Mouse (Mus musculus) adrenal gland, postnatal 25 days (tissue): ENCODE data around the gene Casp1. TPM values are rescaled to one million over a fixed set of nuclear protein-coding genes. Genes with fewer than 3 reads are reported as not detected.

Experiments
- DNase-seq: peaks from one replicate; pipeline ENCODE4 v3.0.0; 2021; ENCODE audit warnings: mixed read lengths
- long read RNA-seq: library from polyadenylated mRNA; stranded (forward); transcript quantifications from one replicate; pipeline ENCODE4 v2.0.0, GENCODE M21; 2021
- total RNA-seq: library from RNA; stranded (reverse); gene quantifications from 2 replicates; pipeline ENCODE4 v1.2.3, GENCODE M21; 2021

Casp1 gene
- total RNA-seq: 1.3 and 1.5 TPM in 2 replicates
- long read RNA-seq, partial matches to known transcripts: 0 of 1 reads
- long read RNA-seq, other reads (novel, unspliced or antisense): 0 of 1 reads

DNA sequence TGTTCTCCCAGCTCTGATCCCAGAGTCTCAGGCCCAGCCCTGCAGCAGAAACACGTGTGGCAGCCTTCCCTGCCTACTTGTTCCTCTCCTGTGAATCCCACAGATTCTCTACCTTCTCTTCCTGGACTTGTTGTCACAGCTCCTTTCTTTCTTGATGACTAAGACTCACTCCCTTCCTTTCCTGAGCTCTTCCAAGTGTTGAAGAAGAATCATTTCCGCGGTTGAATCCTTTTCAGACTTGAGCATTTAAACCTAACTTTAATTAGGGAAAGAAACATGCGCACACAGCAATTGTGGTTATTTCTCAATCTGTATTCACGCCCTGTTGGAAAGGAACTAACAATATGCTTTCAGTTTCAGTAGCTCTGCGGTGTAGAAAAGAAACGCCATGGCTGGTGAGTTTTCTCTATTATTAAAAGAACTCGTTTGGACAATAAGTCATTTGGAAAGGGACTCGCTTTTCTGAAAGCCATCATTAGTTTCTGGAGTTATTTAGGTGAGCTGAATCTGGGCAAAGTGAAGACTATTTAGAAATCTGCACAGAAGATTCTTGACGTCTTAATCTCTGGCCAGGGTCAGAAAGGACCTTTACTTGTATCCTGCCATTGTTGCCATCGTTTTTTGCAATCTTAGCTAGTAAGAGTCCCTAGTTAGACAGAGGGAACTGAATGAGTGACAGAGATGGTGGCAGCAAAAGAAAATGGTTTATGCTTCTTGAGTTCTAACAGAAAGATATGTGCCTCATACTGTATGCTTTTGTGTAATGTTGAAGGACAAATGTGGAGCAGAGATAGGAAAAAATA, at the start of gene Casp1:
TSS of gene Casp1 (plus strand) at position 189 of the 803 bp plus-strand sequence.
- no peak for DNase-seq

DNA sequence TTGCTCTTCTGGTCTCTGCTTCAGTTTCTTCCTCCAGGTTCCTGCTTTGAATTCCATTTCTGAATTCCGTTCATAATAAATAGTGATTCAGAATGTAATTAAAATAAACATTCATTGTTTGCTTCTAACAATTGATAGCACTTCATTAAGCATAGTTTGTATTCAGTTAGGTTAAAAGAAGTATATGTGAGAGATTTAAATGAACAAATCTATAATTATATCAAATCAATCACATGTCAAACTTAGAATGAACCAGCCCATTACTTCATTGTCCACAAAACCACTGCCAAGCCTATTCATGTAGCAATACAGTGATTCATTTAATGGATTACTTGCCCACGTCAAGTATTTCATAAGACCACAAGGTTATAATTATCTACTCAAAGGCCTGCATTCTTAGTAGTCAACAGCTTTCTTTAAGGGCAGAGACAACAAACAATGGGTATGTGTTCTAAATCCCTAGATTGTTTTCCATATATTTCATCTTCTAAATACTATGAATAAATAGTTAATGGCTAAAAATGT, 34.3 kb upstream of the Casp1 start:
- DNase-seq: no peak

DNA sequence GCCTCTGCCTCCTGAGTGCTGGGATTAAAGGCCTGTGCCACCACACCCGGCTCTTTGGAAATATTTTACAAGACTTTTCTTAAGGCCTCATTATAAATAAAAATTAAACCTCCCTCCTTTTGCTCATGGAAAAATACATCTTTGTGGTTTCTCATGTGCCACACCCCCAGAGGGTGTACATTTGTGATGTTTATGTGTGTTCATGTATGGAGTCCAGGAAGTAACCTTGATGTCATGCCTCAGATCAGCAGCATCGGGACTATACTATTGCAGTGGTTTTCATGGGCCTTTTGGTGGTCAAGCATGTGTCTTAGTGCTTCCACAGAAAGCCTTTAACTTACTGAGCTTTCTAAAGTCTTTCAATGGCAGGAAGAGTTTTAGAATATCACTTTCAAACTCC, 28.0 kb upstream of the Casp1 start:
- DNase-seq: no peak

GRCm38 (mm10) chr9:5270884-5271283, 27.4 kb upstream of the Casp1 start:
- DNase-seq: no peak

GRCm38 (mm10) chr9:5271334-5271845, 26.9 kb upstream of the Casp1 start:
- no peak for DNase-seq

DNA sequence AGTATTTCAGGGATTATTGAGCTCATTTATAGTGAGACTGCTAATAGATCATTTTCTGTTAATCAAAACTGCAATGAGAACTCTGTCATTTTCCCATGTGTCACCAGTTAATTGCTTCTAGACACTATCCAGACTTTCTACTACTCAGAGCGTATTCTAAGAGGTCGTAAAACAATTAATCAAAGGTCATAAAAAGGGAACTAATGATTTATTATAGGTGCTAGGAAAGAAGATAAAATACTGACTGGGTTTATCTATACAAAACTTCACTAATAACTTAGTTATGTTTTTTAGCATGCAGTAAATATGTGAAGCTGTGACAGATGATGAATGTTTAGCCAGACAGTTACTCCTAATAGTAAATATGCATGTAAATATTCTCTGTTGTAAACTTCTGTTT, 12.2 kb upstream of the Casp1 start:
- no peak for DNase-seq

GRCm38 (mm10) chr9:5286597-5286996, 11.7 kb upstream of the Casp1 start:
- no peak for DNase-seq

DNA sequence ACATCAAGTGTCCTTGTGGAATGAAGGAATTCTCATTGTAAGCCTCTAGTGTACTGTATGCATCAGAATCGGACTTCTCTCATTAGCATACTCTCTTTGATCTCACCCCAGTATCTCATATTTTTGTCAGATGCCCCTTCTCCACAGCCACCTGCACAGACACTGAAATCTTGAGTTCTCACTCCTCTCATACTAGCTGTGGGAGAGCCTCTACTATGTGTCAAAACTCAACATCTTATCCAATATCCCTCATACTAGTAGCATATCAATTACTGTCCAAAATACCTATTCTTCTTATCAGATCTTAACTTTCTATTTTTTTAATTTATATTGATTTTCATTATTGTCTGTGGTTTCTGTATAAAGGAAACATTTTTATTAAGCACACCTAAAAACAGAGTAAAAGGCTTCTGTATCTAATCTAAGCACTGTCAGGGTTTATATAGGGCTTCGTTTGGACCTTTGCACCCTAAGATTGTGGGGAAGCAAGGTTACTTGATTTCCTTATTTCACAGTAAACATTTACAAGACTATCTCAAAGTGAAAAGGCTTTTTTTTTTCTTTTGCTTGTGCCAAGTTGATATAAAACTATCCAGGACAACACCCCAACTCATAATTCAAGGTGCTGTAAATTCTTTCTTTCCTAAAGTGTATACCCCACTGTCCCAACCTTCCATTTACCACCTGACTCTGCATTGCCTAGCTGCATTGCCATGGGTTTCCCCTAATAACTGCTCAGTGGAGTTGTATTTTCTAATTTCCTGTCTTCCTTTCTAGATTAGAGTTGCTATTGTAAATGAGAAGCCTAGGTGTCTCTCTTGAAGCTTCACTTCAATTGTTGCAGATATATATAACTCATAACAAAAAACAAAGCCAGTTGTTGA, 1.7 kb upstream of the Casp1 start:
- DNase-seq: no peak

DNA sequence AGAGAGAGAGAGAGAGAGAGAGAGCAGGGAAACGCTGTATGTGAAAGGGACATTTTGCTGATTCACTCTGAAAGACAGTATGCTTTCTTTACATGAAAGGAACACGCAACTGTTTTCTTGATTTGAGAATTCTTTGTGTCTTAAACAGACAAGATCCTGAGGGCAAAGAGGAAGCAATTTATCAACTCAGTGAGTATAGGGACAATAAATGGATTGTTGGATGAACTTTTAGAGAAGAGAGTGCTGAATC, 740 bp downstream of the Casp1 start:
- DNase-seq: no peak

DNA sequence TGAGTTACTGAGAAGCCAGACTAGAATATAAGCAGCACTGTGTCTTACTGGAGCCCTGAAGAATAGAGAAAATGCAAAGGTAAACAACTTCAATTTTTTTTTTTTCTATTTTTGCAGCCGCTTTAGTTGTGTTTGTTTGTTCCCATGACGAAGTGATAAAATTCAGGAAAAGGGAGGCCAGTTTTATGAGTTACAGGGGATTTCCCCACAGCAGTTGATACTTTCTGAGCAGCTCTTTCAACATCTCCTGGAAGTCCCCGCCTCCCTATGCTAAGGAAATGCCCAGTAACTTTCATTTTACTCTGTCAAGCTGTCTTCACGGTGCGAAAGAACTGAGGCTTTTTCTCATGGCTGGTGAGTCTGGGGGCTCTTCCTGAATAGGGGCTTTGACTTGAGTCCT, 10.2 kb downstream of the Casp1 start, which contains the start of gene Casp4:
TSS of gene Casp4 (plus strand) at position 268 of the 400 bp plus-strand sequence.
- DNase-seq: no peak

GRCm38 (mm10) chr9:5310112-5310511, 11.8 kb downstream of the Casp1 start:
- no peak for DNase-seq

GRCm38 (mm10) chr9:5311435-5311834, 13.1 kb downstream of the Casp1 start:
- DNase-seq: no peak

DNA sequence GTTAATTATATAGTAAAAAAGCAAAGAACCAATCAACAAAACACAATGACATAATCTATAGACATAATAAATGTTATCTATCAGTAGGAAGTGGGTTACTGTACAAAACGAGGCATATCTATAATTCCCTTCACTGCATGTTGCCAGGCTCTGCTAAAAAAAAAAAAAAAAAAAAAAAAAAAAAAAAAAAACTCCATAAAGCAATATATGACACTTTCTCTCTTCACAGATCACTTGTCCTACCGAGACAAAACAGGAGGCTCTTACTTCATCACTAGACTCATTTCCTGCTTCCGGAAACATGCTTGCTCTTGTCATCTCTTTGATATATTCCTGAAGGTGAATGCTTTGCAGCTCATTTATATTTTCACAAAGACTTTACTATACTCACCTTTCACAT, 29.9 kb downstream of the Casp1 start:
- no peak for DNase-seq

DNA sequence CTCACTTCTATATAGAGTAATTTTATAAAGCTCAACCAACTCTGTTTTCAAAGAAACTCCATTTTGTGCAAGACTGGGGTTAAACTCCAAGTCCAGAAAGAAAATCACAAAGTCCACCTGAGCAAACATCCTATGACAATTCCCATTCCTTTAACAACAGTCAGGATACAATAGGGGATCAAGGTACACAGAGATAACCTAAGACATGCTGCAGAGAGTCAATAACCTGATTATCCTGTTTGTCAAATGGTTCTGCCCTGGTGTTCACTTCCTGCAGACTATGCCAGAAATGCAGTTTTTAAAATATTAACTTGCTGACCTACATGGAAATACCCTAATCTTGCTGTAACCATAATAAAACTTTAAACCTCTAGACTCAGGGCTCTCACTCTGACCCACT, 34.1 kb downstream of the Casp1 start:
- DNase-seq: no peak

- no peak for DNase-seq
These were observed 35.1 kb downstream of the Casp1 start for GRCm38 (mm10) chr9:5333422-5333821.

- no peak for DNase-seq
These were observed 44.8 kb downstream of the Casp1 start for GRCm38 (mm10) chr9:5343092-5343491.

- no peak for DNase-seq
These were observed 45.8 kb downstream of the Casp1 start for GRCm38 (mm10) chr9:5344090-5344489.

- DNase-seq: peak; percentile 11
These were observed 47.1 kb downstream of the Casp1 start, which contains the start of gene Casp12 for GRCm38 (mm10) chr9:5345291-5345898. Gene Casp12, plus strand, starts transcription at chr9:5345430.

DNA sequence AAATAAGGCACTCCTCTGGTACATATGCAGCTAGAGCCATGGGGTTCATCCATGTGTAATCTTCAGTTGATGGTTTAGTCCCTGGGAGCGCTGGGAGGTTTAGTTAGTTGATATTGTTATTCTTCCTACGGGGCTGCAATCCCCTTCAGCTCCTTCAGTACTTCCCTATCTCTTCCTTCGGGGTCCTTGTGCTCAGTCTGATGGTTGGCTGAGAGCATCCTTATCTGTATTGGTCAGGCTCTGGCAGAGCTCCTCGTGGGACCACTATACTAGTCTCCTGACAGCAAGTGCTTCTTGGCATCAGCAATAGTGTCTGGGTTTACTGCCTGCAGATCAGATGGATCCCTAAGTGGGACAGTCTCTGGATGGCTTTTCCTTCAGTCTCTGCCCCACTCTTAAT, 49.1 kb downstream of the Casp1 start:
- no peak for DNase-seq

- DNase-seq: no peak
These were observed 55.4 kb downstream of the Casp1 start for GRCm38 (mm10) chr9:5353673-5354072.

- DNase-seq: no peak
These were observed 58.5 kb downstream of the Casp1 start for GRCm38 (mm10) chr9:5356801-5357200.
